Mouse (Mus musculus) urinary bladder, postnatal 10 days (tissue): ENCODE data around the gene 5330417C22Rik.
"Not testable (repeated sequence)": the region's sequence is repeated elsewhere in the genome, so short reads cannot be mapped to it uniquely, and the experiment has no call there.

Source experiments
- DNase-seq: peaks from one replicate; pipeline ENCODE4 v3.0.0; 2022; ENCODE audit warnings: low spot score

Gene 5330417C22Rik

GRCm38 (mm10) chr3:108533114-108533885 lies 3.0 kb downstream of the 5330417C22Rik start:
- no peak for DNase-seq

- no peak for DNase-seq
These were observed 7.8 kb downstream of the 5330417C22Rik start for GRCm38 (mm10) chr3:108528489-108528888.

DNA sequence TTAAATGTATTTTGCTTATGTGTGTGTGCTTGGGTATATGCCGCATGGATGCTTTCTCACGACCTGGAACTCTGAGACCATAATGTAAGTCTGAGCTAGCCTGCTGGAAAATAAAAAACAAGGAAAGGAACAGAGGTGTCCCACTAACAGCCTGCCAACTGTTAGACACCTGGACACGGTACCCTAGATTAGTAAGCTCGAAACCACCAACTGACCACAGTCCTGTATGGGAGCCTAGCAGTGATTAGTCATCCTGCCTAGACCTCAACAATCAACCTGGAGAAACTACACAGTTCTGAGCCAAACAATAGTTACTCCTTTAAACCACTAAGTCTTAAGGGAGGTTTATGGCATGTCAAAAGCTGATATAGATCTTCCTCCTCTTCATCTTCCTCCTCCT lies 12.9 kb downstream of the 5330417C22Rik start:
- DNase-seq = no peak

DNA sequence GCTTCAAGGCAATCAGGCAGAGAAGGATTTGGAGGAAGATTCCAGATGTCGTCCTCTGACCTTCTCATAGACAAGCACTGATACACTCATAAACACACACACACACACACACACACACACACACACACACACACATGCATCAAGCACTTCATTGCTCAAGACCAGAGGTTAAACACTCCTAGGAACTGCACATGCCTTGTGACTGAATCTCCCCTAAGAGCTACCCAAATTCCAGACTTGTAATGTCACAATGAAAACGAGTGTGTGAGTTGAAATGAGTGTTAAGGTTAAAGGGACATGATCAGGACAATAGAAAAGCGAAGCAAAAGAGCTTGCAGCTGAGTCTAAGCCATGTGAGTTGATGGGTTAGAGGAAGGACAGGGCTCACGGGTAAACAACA lies 18.1 kb downstream of the 5330417C22Rik start:
- no peak for DNase-seq

DNA sequence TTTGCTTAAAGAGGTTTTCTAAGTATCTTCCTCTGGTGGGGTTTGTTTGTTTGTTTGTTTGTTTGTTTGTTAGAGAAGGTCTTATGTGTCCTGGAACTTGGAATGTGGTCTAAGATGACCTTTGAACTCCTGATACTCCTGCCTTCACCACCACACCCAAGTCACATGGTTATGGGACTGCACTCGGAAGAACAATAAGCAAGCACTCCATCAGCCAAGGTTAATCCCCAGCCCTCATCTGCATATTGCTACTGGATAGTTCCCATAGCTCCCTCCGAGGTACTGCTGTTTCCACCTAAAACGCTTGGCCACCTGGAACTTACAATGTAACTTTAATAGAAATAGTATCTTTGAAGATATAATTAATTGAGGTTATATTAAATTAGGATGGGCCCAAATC lies 22.9 kb downstream of the 5330417C22Rik start:
- DNase-seq = no peak

DNA sequence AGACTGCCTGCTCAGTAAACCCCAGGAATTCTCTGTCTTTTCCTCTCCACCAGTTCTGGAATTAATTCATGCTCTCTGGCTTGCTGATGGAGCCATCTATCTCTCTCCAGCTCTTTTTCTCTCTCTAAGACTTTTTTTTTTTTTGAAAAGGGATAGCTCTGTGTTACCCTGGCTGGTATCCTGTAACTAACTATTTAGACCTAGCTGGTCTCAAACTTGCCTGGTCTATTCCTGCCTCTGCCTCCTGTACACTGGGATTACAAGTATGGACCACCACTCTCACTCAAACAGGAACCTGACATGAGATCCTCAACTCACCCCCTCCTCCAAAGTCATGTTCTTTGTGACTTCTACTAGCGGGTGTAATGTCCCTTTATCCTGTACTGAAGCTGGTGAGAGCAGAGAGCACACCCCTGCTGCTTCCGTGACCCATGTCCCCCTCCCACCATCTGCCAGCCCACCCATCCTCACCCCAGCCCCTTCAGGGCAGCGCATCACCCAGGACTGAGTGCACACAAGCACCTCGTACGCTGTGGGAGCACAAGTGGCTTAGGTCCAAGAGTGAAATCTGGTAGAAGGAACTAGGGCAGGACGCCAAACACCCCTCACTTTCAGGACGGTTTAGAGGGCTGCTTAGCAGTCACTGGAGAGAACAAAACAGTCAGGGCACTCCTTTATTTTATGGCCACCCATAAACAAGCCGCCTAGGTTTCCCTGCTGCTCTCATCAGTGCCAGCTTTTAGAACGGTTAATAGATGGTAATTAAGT lies 25.4 kb downstream of the 5330417C22Rik start:
- DNase-seq = no peak

DNA sequence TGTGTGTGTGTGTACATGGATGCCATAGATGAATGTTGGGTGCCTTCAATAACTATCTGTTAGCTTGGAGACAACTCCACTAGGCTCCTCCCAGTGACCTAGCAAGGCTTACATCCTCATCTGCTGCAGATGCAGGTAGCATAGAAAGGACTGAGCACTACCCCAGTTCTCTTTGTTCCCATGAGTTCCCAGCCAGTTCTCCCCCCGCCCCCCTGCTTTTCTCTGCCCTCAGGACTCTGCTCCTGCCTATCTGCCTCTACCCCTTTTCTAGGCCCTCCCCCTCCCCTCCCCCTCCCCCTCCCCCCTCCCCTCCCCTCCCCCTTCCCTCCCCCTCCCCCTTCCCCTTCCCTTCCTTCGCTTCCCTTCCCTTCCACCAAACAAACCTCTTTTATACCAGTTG lies 26.2 kb downstream of the 5330417C22Rik start:
- DNase-seq = no peak

DNA sequence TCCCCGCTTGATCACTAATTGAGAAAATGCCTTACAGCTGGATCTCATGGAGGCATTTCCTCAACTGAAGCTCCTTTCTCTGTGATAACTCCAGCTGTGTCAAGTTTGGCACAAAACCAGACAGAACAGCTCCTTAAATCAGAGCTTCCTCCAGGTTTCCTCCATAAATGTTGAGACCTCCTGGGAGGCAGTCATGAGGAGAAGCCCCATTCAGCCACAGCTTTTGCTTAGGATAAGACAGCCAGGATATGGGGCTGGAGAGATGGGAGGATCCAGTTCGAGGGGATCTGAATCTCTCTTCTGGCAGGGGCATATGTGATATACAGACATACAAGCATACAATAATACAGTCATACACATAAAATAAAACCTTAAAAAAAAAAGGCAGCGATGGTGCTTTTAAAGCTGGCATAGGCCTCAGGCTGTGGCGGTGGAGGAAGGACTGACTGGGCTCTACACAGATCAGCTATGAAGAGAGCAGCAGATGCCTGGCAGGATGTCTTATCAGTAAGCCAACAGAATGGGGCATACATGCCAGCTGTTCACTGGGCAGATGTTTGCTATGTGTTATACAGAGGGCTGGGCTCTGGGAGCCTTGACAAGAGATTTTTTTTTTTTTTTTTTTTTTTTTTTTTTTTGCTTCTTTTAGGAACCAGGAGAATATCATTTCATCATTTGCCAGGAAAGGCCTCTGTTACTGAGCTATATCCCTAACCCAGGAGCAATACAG lies 27.4 kb downstream of the 5330417C22Rik start:
- DNase-seq = no peak

- DNase-seq = no peak
These were observed 32.4 kb downstream of the 5330417C22Rik start for GRCm38 (mm10) chr3:108503908-108504307.

DNA sequence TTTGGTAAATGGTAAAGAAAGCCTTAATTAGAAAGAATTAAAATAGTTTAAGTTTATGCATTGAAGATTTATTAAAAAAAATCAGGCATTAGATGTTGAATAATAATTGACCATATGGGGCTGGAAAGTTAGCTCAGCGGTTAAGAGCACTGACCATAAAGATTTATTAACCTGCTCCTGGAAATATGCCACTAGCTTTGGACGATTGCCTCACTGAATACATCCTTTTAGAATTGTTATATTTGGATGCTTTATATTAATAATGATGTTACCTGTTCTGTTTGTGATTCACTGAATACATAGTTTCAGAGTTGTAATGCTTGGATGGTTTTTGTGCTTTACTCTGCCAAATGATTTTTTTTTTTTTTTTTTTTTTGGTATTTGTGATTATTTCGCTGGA lies 34.9 kb downstream of the 5330417C22Rik start:
- DNase-seq = not testable (repeated sequence)

DNA sequence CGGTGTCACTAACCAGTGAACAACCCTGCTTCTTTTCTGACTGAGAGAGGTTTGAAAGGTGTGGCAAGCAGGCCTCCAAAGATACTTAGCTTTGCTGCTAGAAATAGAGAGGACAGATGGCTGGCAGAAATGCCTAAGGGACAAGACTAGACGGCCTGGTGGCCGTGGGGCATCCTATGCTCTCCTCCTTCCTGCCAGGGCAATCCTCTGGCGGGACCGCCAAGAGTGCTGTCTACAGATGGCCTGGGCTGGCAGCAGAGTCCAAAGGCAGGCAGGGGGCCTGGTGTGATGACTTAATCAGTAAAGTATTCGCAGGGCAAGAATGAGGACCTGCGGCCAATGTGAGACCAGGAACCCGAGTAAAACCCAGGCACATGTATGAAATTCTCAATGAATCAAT lies 36.5 kb downstream of the 5330417C22Rik start:
- no peak for DNase-seq

- no peak for DNase-seq
These were observed 38.7 kb downstream of the 5330417C22Rik start for GRCm38 (mm10) chr3:108497602-108498001.

- no peak for DNase-seq
These were observed 40.9 kb downstream of the 5330417C22Rik start for GRCm38 (mm10) chr3:108495486-108495885.

- no peak for DNase-seq
These were observed 41.4 kb downstream of the 5330417C22Rik start for GRCm38 (mm10) chr3:108494861-108495474.

DNA sequence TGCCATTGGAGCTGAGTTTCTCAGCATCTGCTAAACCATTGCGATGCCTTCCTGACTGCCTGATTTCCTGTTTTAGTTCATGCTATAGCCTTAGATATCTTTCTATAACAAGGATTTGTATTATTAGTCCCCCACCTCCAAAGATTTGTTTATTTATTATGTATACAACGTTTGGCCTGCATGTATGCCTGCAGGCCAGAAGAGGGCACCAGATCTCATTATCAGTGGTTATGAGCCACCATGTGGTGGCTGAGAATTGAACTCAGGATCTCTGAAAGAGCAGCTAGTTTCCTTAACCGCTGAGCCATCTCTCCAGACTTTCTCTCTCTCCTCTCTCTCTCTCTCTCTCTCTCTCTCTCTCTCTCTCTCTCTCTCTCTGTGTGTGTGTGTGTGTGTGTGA lies 46.4 kb downstream of the 5330417C22Rik start:
- DNase-seq = no peak

- no peak for DNase-seq
These were observed 51.6 kb downstream of the 5330417C22Rik start for GRCm38 (mm10) chr3:108484749-108485148.

DNA sequence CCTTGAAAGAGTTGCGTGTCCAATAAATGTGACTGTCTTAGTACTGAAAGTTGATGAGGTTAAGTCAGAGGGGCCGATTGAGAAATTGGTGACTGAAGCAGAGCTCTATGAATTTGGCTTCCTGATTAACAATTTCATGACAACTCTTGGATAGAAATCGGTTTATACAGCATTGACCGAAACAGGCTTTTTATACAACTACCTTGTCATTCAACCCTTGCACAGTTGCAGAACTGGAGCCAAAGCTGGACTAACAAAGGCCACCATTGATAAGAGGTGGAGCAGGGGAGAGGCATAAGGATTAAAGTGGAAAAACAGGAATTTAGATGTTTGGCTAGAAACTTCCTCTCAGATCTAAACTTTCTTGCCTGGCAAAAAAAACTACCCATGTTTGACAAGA lies 57.5 kb downstream of the 5330417C22Rik start:
- no peak for DNase-seq

DNA sequence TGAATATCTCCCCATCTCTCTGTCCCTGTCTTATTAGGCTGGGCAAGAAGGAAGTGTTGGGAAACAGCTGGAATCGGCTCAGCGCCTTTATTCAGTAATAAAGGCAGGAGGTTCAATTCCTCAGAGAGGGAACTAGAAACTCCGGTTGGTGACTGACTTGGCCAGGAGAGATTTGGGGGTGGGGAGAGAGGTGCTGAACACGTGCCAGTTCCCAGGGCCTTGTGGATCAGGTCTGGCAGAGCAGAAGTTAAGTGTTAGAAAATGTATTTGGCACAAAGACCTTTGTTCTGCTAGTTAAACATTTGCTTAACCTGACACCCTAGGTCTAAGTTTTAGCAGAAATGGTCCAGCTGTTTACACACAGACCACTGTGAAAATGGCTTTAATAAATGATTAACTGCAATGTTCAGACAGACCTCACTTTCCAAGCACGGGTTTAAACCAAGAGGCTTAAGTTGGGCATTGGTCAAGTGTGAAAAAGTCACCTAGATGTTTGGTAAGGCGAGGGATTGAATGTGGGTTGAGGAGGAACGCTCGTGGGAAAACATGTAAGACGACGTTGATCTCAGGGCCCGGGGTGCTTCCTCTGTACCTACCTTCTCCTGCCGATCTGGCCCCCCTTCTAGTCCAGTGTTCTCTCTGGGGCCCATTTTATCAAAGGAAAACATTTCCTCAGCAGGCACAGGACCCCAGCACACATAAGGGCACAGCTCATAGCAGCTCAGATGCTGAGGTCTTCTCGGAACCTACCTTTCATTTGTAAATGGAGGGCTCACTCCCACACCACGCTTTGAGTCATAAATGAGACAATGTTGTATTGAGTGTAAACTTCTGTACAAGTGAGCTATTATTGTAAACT lies 59.3 kb downstream of the 5330417C22Rik start:
- DNase-seq = no peak

DNA sequence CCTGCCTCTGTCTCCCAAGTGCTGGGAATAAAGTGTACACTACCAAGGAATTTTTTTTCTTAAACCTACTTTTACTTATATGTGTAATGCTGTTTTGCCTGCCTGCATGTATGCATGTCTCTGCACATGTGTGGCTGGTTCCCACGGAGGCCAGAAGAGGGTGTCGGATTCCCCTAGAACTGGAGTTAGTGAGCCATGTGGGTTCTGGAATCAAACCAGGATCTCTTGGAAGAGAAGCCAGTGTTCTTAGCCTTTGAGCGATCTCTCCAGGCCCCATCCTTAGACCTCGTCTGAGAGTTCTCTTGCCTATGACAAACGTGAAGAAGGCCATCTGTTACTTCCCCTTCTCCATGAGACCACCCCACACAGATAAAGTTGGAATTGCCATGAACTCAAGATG lies 60.8 kb downstream of the 5330417C22Rik start:
- DNase-seq = no peak

GRCm38 (mm10) chr3:108474969-108475368 lies 61.4 kb downstream of the 5330417C22Rik start:
- DNase-seq = no peak

GRCm38 (mm10) chr3:108467760-108468159 lies 68.6 kb downstream of the 5330417C22Rik start:
- DNase-seq = no peak
